Comparison of ENCODE assay signal across 11 mouse cellular contexts in the genomic region with DNA sequence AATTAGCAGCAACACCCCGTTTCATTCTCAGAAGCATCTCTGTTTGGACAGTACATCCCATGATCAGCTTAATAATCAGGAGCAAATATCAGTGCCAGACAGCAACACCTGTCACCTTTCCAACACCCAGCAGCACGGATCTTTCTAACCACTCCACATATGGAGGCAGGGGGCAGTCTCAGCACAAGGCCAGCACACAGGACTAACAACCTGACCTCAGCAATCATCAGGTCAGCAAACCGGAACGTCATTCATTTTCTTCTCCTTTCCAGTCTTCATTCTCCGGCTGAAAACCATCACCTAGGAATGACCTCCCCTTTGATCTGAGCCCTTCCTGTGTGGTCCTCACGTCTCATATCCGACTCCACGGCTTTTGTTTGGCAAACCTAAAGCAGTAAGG. TPM values are rescaled to one million over a fixed set of nuclear protein-coding genes. Genes with fewer than 3 reads are reported as not detected.
DNase-seq lines count a peak whose midpoint lies in the region; ATAC-seq lines count a peak whose summit lies in the region.
"Had no signal": no experiment of that assay in that cellular context is flagged by ENCODE, and none has a peak within 500 bp of the region (broad histone marks: within the 10 kb centered on the region; RNA-seq: fewer than 3 reads in every experiment).

No protein-coding gene starts in this region.

- H3K4me2 ChIP-seq in neural tube, embryonic 12.5 days (replicated peaks), result peak overlapping the region; percentile 27
- H3K4me2 ChIP-seq: embryonic facial prominence, embryonic 15.5 days; liver, embryonic 13.5 days had no signal

- peak; percentile 39 for DNase-seq in cerebellum, adult 11 months
- no peak for DNase-seq in cerebellum, adult 9-10 months
- DNase-seq in kidney, adult 9 months, result peak; percentile 59
- DNase-seq in kidney, adult 18-20 months, result no peak
- DNase-seq in embryo, embryonic 9.5 days (ENCODE audit: extremely low spot score), result peak; percentile 59
- DNase-seq in urinary bladder, postnatal 36 days (ENCODE audit: low spot score in 2 of 2), result no peak
- DNase-seq: liver, embryonic 13.5 days had no signal

- peaks cover 58% of the 10 kb centered on the region for H3K4me1 ChIP-seq in neural tube, embryonic 12.5 days

- no peaks in the 10 kb centered on the region for H3K36me3 ChIP-seq in neural tube, embryonic 12.5 days
- H3K36me3 ChIP-seq: embryonic facial prominence, embryonic 15.5 days; liver, embryonic 13.5 days had no signal

- no peak overlapping the region for H3K27ac ChIP-seq in neural tube, embryonic 12.5 days
- H3K27ac ChIP-seq: embryonic facial prominence, embryonic 15.5 days; liver, embryonic 13.5 days had no signal

- no peak overlapping the region for H3K4me3 ChIP-seq in neural tube, embryonic 12.5 days
- H3K4me3 ChIP-seq: embryonic facial prominence, embryonic 15.5 days; liver, embryonic 13.5 days had no signal

- WGBS in neural tube, embryonic 12.5 days, result 7% methylated on average over 8 of the region's 8 CpGs

- H3K27me3 ChIP-seq in neural tube, embryonic 12.5 days (replicated peaks), result no peaks in the 10 kb centered on the region
- H3K27me3 ChIP-seq: embryonic facial prominence, embryonic 15.5 days; liver, embryonic 13.5 days had no signal

- H3K9me3 ChIP-seq in neural tube, embryonic 12.5 days, result no peaks in the 10 kb centered on the region
- H3K9me3 ChIP-seq: embryonic facial prominence, embryonic 15.5 days; liver, embryonic 13.5 days had no signal

- ATAC-seq in neural tube, embryonic 12.5 days (ENCODE audit: low FRiP score, low read depth), result no peak
- ATAC-seq in erythroid progenitor cell, adult 5-6 weeks (replicated peaks; ENCODE audit: low FRiP score, poor library complexity, severe bottlenecking), result no peak
- ATAC-seq: activated CD4-positive, CD25-positive, alpha-beta regulatory T cell, adult 4 months had no signal

- H3K9ac ChIP-seq in neural tube, embryonic 12.5 days, result no peak overlapping the region
- H3K9ac ChIP-seq: embryonic facial prominence, embryonic 15.5 days; liver, embryonic 13.5 days had no signal

RNA-seq across cellular contexts. Expression of a gene that starts 27.7 kb away (rescaled TPM):
- 38.1 and 38.6 TPM in 2 replicates for polyA plus RNA-seq in neural tube, embryonic 12.5 days (2016; fragmentation: Nextera tagmentation; extraction: Ambion mirVana)
- 6.3 and 9.0 TPM in 2 replicates for total RNA-seq in erythroid progenitor cell, adult 5-6 weeks (2015; ENCODE audit: low replicate concordance)
- 3.4 and 5.5 TPM in 2 replicates for total RNA-seq in erythroid progenitor cell, adult 5-6 weeks (2017; ENCODE audit: low replicate concordance)

Comparison
In these comparisons a context has a peak if more than half of its experiments do, and no peak if none do; other contexts are left out.
1. DNase-seq: peak in cerebellum, adult 11 months (single experiment), kidney, adult 9 months (single experiment) and embryo, embryonic 9.5 days (single experiment); none in cerebellum, adult 9-10 months (single experiment), kidney, adult 18-20 months (single experiment) and urinary bladder, postnatal 36 days (0 of 2).